Mouse (Mus musculus): ENCODE data around the gene Opa1. TPM values are rescaled to one million over a fixed set of nuclear protein-coding genes. Genes with fewer than 3 reads are reported as not detected.

The Opa1 gene
- polyA plus RNA-seq, 1 experiment from 2014 or later: 15.2 TPM

GRCm38 (mm10) chr16:29684111-29684510 lies 105.0 kb downstream of the Opa1 start:
- Histone ChIP-seq H3K27me3 (ENCODE audit: insufficient read depth, low read length) (no peaks in the 10 kb centered on the region), H3K4me2 (ENCODE audit: low read depth, low read length) (no peak overlapping the region), H3K9ac (replicated peaks) (no peak overlapping the region), H3K9me3 (ENCODE audit: low read length) (no peaks in the 10 kb centered on the region), H3K4me3 (ENCODE audit: low read depth, low read length) (no peak overlapping the region), H3K36me3 (replicated peaks; ENCODE audit: insufficient read depth, low read length) (no peaks in the 10 kb centered on the region), H3K27ac (ENCODE audit: low read depth) (no peak overlapping the region), H3K4me1 (ENCODE audit: insufficient read depth) (peaks cover 2% of the 10 kb centered on the region; the same call in 1 of the 2 replicates)
- ATAC-seq (no peak), DNase-seq (no peak)
- WGBS (ENCODE audit: insufficient replicate concordance): 62% methylated on average over 2 of the region's 2 CpGs
- TF ChIP-seq EP300 (IDR thresholded peaks at IDR 0.05; ENCODE audit: low read depth): no peak
- no peak for TF ChIP-seq CTCF (IDR thresholded peaks at IDR 0.05; ENCODE audit: low read depth)

- TF ChIP-seq EP300 (IDR thresholded peaks at IDR 0.05; ENCODE audit: low read depth) (no peak), CTCF (IDR thresholded peaks at IDR 0.05; ENCODE audit: low read depth) (no peak)
- peaks cover 2% of the 10 kb centered on the region; the same call in 1 of the 2 replicates for H3K4me1 ChIP-seq (ENCODE audit: insufficient read depth)
- H3K4me3 ChIP-seq (ENCODE audit: low read depth, low read length): no peak overlapping the region
- no peaks in the 10 kb centered on the region for H3K27me3 ChIP-seq (ENCODE audit: insufficient read depth, low read length)
- no peak overlapping the region for H3K9ac ChIP-seq (replicated peaks)
- WGBS (ENCODE audit: insufficient replicate concordance): 86% methylated on average over 2 of the region's 2 CpGs
- no peaks in the 10 kb centered on the region for H3K36me3 ChIP-seq (replicated peaks; ENCODE audit: insufficient read depth, low read length)
- no peak overlapping the region for H3K4me2 ChIP-seq (ENCODE audit: low read depth, low read length)
- ATAC-seq (no peak), DNase-seq (no peak)
- H3K9me3 ChIP-seq (ENCODE audit: low read length): no peaks in the 10 kb centered on the region
- H3K27ac ChIP-seq (ENCODE audit: low read depth): no peak overlapping the region
Observed at GRCm38 (mm10) chr16:29684641-29685040, 105.5 kb downstream of the Opa1 start.

- no peak overlapping the region for H3K4me3 ChIP-seq (ENCODE audit: low read depth, low read length)
- H3K9me3 ChIP-seq (ENCODE audit: low read length): no peaks in the 10 kb centered on the region
- H3K36me3 ChIP-seq (replicated peaks; ENCODE audit: insufficient read depth, low read length): no peaks in the 10 kb centered on the region
- H3K27ac ChIP-seq (ENCODE audit: low read depth): no peak overlapping the region
- TF ChIP-seq CTCF (IDR thresholded peaks at IDR 0.05; ENCODE audit: low read depth) (no peak), EP300 (IDR thresholded peaks at IDR 0.05; ENCODE audit: low read depth) (no peak)
- no peak overlapping the region for H3K4me2 ChIP-seq (ENCODE audit: low read depth, low read length)
- peaks cover 2% of the 10 kb centered on the region; the same call in 1 of the 2 replicates for H3K4me1 ChIP-seq (ENCODE audit: insufficient read depth)
- 71% methylated on average over 6 of the region's 6 CpGs for WGBS (ENCODE audit: insufficient replicate concordance)
- ATAC-seq (no peak), DNase-seq (no peak)
- H3K27me3 ChIP-seq (ENCODE audit: insufficient read depth, low read length): no peaks in the 10 kb centered on the region
- H3K9ac ChIP-seq (replicated peaks): no peak overlapping the region
Observed at GRCm38 (mm10) chr16:29686141-29686540, 107.0 kb downstream of the Opa1 start.

- no peak for TF ChIP-seq CTCF (IDR thresholded peaks at IDR 0.05; ENCODE audit: low read depth)
- TF ChIP-seq EP300 (IDR thresholded peaks at IDR 0.05; ENCODE audit: low read depth): no peak
- H3K36me3 ChIP-seq (replicated peaks; ENCODE audit: insufficient read depth, low read length): no peaks in the 10 kb centered on the region
- WGBS (ENCODE audit: insufficient replicate concordance): 83% methylated on average over 17 of the region's 17 CpGs
Observed at GRCm38 (mm10) chr16:29687987-29688885, 109.1 kb downstream of the Opa1 start.

GRCm38 (mm10) chr16:29689187-29689819 lies 110.2 kb downstream of the Opa1 start:
- DNase-seq (no peak), ATAC-seq (no peak)
- Histone ChIP-seq H3K4me2 (ENCODE audit: low read depth, low read length) (no peak overlapping the region), H3K4me1 (ENCODE audit: insufficient read depth) (no peaks in the 10 kb centered on the region), H3K27me3 (ENCODE audit: insufficient read depth, low read length) (no peaks in the 10 kb centered on the region), H3K9me3 (ENCODE audit: low read length) (no peaks in the 10 kb centered on the region), H3K9ac (replicated peaks) (no peak overlapping the region), H3K36me3 (replicated peaks; ENCODE audit: insufficient read depth, low read length) (no peaks in the 10 kb centered on the region), H3K4me3 (ENCODE audit: low read depth, low read length) (no peak overlapping the region), H3K27ac (ENCODE audit: low read depth) (no peak overlapping the region)
- WGBS (ENCODE audit: insufficient replicate concordance): 36% methylated on average over 11 of the region's 11 CpGs
- TF ChIP-seq EP300 (IDR thresholded peaks at IDR 0.05; ENCODE audit: low read depth) (no peak), CTCF (IDR thresholded peaks at IDR 0.05; ENCODE audit: low read depth) (no peak)

More at GRCm38 (mm10) chr16:29687987-29688885, 109.1 kb downstream of the Opa1 start:
- ATAC-seq: no peak
- no peaks in the 10 kb centered on the region for H3K9me3 ChIP-seq (ENCODE audit: low read length)
- no peak overlapping the region for H3K27ac ChIP-seq (ENCODE audit: low read depth)
- no peak for DNase-seq
- H3K4me2 ChIP-seq (ENCODE audit: low read depth, low read length): no peak overlapping the region
- H3K9ac ChIP-seq (replicated peaks): no peak overlapping the region
- H3K27me3 ChIP-seq (ENCODE audit: insufficient read depth, low read length): no peaks in the 10 kb centered on the region
- H3K4me1 ChIP-seq (ENCODE audit: insufficient read depth): peaks cover 2% of the 10 kb centered on the region; the same call in 1 of the 2 replicates
- H3K4me3 ChIP-seq (ENCODE audit: low read depth, low read length): no peak overlapping the region

GRCm38 (mm10) chr16:29693025-29693682 lies 114.0 kb downstream of the Opa1 start:
- H3K36me3 ChIP-seq (replicated peaks; ENCODE audit: insufficient read depth, low read length): no peaks in the 10 kb centered on the region
- TF ChIP-seq CTCF (IDR thresholded peaks at IDR 0.05; ENCODE audit: low read depth) (no peak), EP300 (IDR thresholded peaks at IDR 0.05; ENCODE audit: low read depth) (no peak)
- no peaks in the 10 kb centered on the region for H3K27me3 ChIP-seq (ENCODE audit: insufficient read depth, low read length)
- DNase-seq (no peak), ATAC-seq (no peak)
- no peak overlapping the region for H3K9ac ChIP-seq (replicated peaks)
- 23% methylated on average over 5 of the region's 5 CpGs for WGBS (ENCODE audit: insufficient replicate concordance)
- H3K27ac ChIP-seq (ENCODE audit: low read depth): no peak overlapping the region
- H3K4me1 ChIP-seq (ENCODE audit: insufficient read depth): no peaks in the 10 kb centered on the region
- H3K4me2 ChIP-seq (ENCODE audit: low read depth, low read length): no peak overlapping the region
- H3K9me3 ChIP-seq (ENCODE audit: low read length): no peaks in the 10 kb centered on the region
- no peak overlapping the region for H3K4me3 ChIP-seq (ENCODE audit: low read depth, low read length)
